Mouse (Mus musculus) ES-Bruce4 (cell line): ENCODE results near the gene Tagln2.

ENCODE experiments used
- CTCF ChIP-seq: IDR thresholded peaks from one replicate; pipeline ENCODE4 v1.8.1; 2011; ENCODE audit warnings: low read depth, low read length
- EP300 ChIP-seq: IDR thresholded peaks from 2 replicates; pipeline ENCODE4 v1.6.1; 2011; ENCODE audit warnings: low read depth, low read length; ENCODE audit not compliant: insufficient read depth
- POLR2A ChIP-seq: IDR thresholded peaks from one replicate; pipeline ENCODE4 v1.8.1; 2011; ENCODE audit warnings: low read length; ENCODE audit not compliant: insufficient read depth

GRCm38 (mm10) chr1:172503111-172503997 lies 3.5 kb downstream of the Tagln2 start:
- TF ChIP-seq CTCF (no peak), EP300 (no peak), POLR2A (no peak)
